Mouse (Mus musculus) gastrocnemius, postnatal 4 days (tissue): Measurements from ENCODE around the gene Ccr9. TPM values are rescaled to one million over a fixed set of nuclear protein-coding genes. Genes with fewer than 3 reads are reported as not detected.
A peak's percentile ranks its signal among the peaks of the same experiment; 100 is the strongest.

Source experiments
- DNase-seq, 2 experiments: peaks; one replicate each; pipeline ENCODE4 v3.0.0; 2021 to 2022; ENCODE audit warnings: low spot score in 2 of 2, mixed read lengths in 2 of 2
- total RNA-seq, 2 experiments: library from RNA; stranded (reverse); gene quantifications; 2 replicates each; pipeline ENCODE4 v1.2.3; 2021

Gene Ccr9
- total RNA-seq, 2 experiments from 2014 or later = 0.20 TPM; not detected in 1

GRCm38 (mm10) chr9:123801527-123801926 is 123.3 kb downstream of the Ccr9 start:
- DNase-seq = no peak

GRCm38 (mm10) chr9:123802421-123802820 is 124.2 kb downstream of the Ccr9 start:
- DNase-seq = no peak

- no peak for DNase-seq
Measured at GRCm38 (mm10) chr9:123802896-123803295, 124.7 kb downstream of the Ccr9 start.

DNA sequence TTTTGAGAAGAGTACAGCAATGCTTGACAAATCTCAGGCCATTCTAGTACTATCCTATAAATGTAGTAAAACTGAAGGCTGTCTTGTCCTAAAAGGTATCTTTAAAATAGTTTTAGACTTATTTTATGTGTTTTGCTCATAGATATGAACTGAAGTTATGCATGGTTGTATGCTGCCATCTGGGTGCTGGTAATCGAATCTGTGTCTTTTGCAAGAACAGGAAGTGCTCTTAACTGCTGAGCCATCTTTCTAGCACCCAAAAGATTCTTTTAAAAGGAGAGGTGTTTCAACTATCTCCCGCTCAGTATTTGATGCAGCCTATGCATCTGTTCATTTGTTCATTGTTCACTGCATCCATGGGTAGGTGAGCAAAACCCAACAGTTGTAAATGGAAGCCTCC is 127.0 kb downstream of the Ccr9 start:
- DNase-seq = no peak

DNA sequence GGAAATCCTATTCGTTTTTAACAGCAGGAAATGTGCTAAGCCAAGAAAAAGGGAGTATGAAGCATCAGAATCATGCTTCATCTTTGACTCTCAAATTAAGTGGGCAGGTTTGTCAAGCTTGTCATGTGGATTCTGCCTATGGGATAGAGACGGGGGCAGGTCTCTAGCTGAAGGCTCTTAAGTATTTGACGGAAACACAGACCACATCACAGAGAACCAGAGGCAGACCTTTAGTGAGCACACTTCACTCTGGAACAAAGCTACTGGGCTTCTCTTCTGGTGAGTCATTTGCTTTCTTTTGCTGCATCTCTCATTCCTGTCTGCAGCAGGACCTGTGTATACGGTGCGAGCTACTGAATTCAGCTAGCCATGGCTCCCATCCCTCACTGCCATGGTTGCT is 128.0 kb downstream of the Ccr9 start, which contains the start of gene Cxcr6:
Gene Cxcr6 (plus strand): TSS at position 209 of the 400 bp plus-strand sequence.
- DNase-seq = no peak

- no peak for DNase-seq
Measured at GRCm38 (mm10) chr9:123808583-123808982, 130.3 kb downstream of the Ccr9 start.

DNA sequence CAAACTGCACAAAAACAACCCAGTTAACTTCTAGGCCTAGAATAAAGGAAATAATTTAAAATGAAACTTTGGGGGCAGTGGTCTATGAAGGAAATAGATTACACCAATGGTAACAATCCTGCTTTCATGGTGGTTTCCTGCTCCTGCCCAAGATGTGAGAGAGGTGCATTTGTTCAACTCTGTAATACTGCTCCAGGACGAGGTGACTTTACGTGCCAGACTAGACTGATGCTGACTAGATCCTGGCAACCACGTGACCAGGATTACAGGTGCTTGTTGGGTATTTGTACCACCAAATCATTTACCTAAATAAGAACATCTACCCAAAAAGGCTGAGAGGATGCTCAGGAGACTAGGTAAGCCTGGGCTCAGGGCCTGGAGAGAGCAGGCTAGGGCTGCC is 133.6 kb downstream of the Ccr9 start:
- DNase-seq = no peak

- no peak for DNase-seq
Measured at GRCm38 (mm10) chr9:123814326-123814725, 136.1 kb downstream of the Ccr9 start.

DNA sequence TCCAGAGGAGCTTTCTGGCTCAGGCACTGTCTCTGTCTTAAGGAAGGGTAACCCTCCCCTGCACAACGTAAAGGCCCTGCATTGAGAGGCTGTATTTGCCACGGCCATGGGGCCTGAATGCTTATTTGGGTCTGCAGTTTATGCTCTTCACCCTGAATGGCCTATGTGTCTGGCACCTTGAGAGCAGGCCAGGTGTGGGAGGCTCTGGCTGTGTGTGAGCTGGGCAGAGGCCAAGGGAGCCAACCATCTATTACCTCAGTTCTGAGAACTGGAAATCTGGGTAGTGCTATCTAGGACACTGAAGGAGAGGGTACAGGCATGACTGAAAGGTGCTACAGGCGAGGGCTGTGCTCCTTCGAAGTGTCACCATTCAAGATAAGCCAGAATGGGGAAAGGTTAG is 136.6 kb downstream of the Ccr9 start:
- DNase-seq = no peak

DNA sequence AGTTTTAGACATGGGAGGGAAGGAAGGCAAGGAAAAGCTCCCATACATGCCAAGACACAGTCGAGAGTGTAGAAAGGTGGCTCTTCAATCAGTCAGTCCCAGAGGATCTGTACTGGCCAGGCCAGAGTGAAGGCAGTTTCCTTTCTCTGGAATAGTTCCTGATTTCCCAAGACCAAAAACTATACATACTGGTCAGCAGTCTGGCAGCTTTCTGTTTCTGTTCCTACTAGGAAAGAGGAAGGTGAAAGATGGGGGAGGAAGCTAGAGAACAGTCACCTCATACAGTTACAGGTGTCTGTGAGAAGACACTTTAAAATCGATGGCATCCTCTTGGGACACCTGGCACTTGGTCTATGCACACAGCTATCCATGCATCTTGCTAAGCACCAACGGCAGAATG is 137.2 kb downstream of the Ccr9 start:
- DNase-seq = no peak

DNA sequence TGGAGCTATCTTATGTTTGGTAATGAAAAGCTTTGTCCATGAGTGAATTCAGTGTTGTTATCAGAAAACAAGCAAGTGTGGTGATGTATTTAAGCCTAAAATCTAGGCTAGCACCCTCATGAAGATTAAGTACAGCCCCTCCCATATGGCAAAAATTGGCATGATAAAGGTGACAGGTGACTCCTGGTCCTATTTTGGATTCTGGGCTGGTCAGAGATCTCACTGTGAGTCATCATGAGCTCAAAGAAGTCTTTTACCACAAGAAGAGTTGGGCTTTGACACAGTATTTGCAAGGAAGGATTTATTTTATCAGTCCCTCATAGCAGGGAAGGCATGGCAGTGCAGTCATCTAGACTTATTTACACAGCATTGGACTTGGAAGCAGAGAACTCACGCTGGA is 137.8 kb downstream of the Ccr9 start:
- no peak for DNase-seq

- no peak for DNase-seq
Measured at GRCm38 (mm10) chr9:123818601-123819000, 140.4 kb downstream of the Ccr9 start.

DNA sequence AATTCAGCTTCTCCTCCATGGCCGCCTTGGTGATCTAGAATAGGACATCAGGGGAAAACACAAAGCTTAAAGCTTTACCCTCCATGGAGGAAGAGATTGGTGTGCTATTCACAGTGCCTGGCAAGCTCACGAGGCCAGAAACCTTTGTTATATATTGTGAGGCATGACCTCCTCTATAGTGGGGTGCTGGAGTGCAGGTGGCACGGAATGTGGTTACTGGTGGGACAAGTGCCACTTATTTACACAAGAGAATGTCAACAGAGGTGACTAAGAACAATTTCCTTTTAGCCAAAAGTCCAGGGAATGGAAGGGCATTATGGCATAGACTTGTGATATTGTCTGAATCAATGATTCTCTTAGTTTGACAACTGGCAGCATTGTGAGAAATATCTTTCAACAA is 148.4 kb downstream of the Ccr9 start:
- no peak for DNase-seq

DNA sequence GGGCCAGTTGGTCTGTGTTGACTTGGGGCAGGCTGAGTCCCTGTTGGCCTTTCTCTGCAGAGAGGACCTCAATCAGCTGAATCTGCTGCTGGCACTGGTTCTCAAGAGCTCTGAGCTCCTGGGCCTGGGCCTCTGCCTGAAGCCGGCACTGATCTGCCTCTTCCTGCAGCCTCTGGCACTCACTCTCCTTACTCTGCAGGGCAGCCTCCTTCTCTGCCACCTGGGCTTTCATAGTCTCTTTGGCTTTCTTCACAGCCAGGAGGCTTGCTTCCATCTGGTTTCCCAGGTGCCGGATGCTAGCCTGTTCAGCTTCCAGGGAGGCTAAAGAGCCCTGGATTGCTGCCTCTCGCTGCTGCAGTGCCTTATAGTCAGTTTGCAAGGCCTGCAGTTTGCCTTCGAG is 150.7 kb downstream of the Ccr9 start:
- peak in 1 of 2 experiments; percentile 21 for DNase-seq

Other genes starting within 250 kb of the Ccr9 start
- gene Limd1, start 199.7 kb upstream of the Ccr9 start, total RNA-seq = 10 to 100 TPM; 49.4 to 58.0 TPM
- 10 to 100 TPM; 25.8 to 30.0 TPM for gene Sacm1l, start 148.7 kb upstream of the Ccr9 start, total RNA-seq
- gene Slc6a20b, start 45.9 kb upstream of the Ccr9 start, total RNA-seq = not detected
- not detected for gene Slc6a20a, start 446 bp downstream of the Ccr9 start, total RNA-seq
- gene Lztfl1, start 39.3 kb downstream of the Ccr9 start, total RNA-seq = 10 to 100 TPM; 35.3 to 41.7 TPM
- not detected for gene Cxcr6, start 128.0 kb downstream of the Ccr9 start, total RNA-seq
- gene Fyco1, start 173.5 kb downstream of the Ccr9 start, total RNA-seq = 100 to 1,000 TPM; 130 to 141 TPM
- gene Xcr1, start 183.6 kb downstream of the Ccr9 start, total RNA-seq = not detected